Mouse (Mus musculus) forebrain, embryonic 13.5 days (tissue): Measurements from ENCODE around the gene Gm973. TPM values are rescaled to one million over a fixed set of nuclear protein-coding genes. Genes with fewer than 3 reads are reported as not detected.
A peak's percentile ranks its signal among the peaks of the same experiment; 100 is the strongest.

ENCODE experiments used
- ATAC-seq: fragments of 200-750 bp; cut with Nextera tagmentation; 2 replicates; pipeline ENCODE4 v1.8.0; 2017
- H3K27ac ChIP-seq: fragments of 300-500 bp; sonication (generic); 2 replicates; pipeline ENCODE4 v1.5.1; 2015; ENCODE audit warnings: inconsistent platforms, mild to moderate bottlenecking, moderate library complexity
- H3K27me3 ChIP-seq: fragments of 300-500 bp; sonication (generic); 2 replicates; pipeline ENCODE4 v1.6.1; 2015; ENCODE audit warnings: mild to moderate bottlenecking, inconsistent platforms
- H3K36me3 ChIP-seq: fragments of 300-500 bp; sonication (generic); 2 replicates; pipeline ENCODE4 v1.6.1; 2015; ENCODE audit warnings: mild to moderate bottlenecking, inconsistent platforms; ENCODE audit not compliant: poor library complexity, severe bottlenecking
- H3K4me1 ChIP-seq: fragments of 300-500 bp; sonication (generic); 2 replicates; pipeline ENCODE4 v1.6.1; 2015; ENCODE audit warnings: inconsistent platforms
- H3K4me2 ChIP-seq: fragments of 300-500 bp; sonication (generic); 2 replicates; pipeline ENCODE4 v1.6.1; 2015; ENCODE audit warnings: inconsistent platforms, mild to moderate bottlenecking, moderate library complexity
- H3K4me3 ChIP-seq: fragments of 300-500 bp; sonication (generic); 2 replicates; pipeline ENCODE4 v1.5.1; 2015; ENCODE audit warnings: mild to moderate bottlenecking, inconsistent platforms
- H3K9ac ChIP-seq: fragments of 300-500 bp; sonication (generic); 2 replicates; pipeline ENCODE4 v1.6.1; 2015; ENCODE audit warnings: mild to moderate bottlenecking, inconsistent platforms
- H3K9me3 ChIP-seq: fragments of 300-500 bp; sonication (generic); replicated peaks from 2 replicates; pipeline ENCODE4 v1.6.1; 2016; ENCODE audit warnings: inconsistent platforms
- WGBS: fragments of 180-500 bp; shearing (Covaris S2); methylation state at CpG from one replicate; pipeline ENCODE4 v1.1.7; 2015; 5-methylcytosine and 5-hydroxymethylcytosine counted together
- polyA plus RNA-seq: library from polyadenylated mRNA; unstranded; fragments of >200 nt; fragmentation: Nextera tagmentation; extraction: Ambion mirVana; gene quantifications from 2 replicates; pipeline ENCODE4 v1.2.1, GENCODE M21; 2015

Gm973 gene
- polyA plus RNA-seq = 3.0 and 5.1 TPM in 2 replicates

DNA sequence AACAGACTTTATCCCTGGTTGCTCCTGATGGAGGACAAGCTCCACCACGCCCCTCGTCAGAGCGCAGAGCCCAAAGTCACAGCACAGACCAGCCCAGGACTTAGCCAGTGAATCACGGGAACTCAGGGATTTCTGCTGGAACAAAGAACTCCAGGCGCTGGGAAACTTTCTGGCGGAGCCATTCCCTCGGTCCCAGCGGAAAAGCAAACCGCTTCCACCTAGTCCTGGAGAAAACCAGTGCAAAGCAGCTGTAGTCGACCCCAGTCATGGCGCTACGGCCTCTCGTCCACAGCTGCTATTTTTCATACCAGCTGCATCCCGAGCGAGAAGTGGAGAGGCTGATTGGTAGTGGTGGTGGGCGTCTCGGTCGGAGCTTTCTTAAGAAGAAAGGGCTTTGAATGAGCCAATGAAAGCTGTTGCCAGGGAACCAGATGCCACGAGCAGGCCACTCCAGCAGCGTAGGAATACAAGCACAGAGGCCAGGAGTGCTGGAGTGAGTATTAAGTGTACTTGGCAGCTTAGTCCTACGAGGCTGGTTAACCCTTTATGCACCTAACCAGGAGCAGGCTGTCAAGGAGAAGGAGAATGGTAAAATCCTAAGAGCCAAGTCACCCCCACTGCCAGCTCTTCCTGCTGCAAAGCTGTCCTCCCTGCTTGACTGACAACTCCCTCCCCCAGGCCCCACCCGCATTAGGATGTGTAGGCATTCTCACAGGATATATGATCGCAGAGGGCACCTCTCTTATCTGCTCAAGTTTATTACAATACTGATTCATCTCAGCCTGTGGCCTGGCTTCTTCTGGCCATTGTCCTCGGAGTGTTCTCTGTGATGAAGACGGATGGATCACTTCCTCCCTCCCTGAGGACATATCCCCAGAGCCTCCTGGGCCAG lies at the start of gene Gm973:
Gene Gm973, plus strand, starts transcription at position 239 of the 892 bp plus-strand sequence.
- WGBS = 2% methylated on average over 25 of the region's 25 CpGs
- peaks cover 37% of the 10 kb centered on the region for H3K4me1 ChIP-seq
- no peaks in the 10 kb centered on the region for H3K27me3 ChIP-seq
- no peaks in the 10 kb centered on the region for H3K36me3 ChIP-seq
- peak within 1 kb of the TSS; percentile 98 for H3K27ac ChIP-seq
- peak within 1 kb of the TSS; percentile 64 for H3K4me2 ChIP-seq
- peak within 1 kb of the TSS; percentile 37 for H3K4me3 ChIP-seq
- peak; percentile 98 for ATAC-seq
- H3K9me3 ChIP-seq = no peaks in the 10 kb centered on the region
- H3K9ac ChIP-seq = peak within 1 kb of the TSS; percentile 75

DNA sequence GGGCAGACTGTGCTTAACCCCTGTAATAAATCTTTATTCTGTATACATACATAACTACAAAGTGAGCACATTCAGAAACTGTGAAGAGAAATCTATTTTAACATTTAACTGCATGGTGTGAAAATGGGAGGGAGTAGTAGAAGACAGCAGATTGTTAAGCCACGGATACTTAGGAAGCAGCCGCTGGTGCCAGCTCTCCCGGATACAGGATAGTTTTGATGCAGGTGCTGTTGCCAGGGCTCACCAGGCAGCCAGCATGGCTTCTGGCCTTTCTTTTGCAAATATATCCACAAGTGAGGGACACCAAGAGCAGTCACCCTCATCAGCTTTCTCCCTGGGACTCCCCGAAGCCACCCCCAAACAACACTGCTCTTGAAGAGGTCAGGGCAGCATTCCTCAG lies 46.9 kb upstream of the Gm973 start:
- Histone ChIP-seq H3K4me3 (no peak overlapping the region), H3K27ac (no peak overlapping the region), H3K4me1 (peaks cover 19% of the 10 kb centered on the region), H3K9ac (no peak overlapping the region), H3K9me3 (no peaks in the 10 kb centered on the region), H3K4me2 (no peak overlapping the region), H3K36me3 (no peaks in the 10 kb centered on the region), H3K27me3 (peaks cover 2% of the 10 kb centered on the region; the same call in 1 of the 2 replicates)
- 40% methylated on average over 4 of the region's 4 CpGs for WGBS
- no peak for ATAC-seq

DNA sequence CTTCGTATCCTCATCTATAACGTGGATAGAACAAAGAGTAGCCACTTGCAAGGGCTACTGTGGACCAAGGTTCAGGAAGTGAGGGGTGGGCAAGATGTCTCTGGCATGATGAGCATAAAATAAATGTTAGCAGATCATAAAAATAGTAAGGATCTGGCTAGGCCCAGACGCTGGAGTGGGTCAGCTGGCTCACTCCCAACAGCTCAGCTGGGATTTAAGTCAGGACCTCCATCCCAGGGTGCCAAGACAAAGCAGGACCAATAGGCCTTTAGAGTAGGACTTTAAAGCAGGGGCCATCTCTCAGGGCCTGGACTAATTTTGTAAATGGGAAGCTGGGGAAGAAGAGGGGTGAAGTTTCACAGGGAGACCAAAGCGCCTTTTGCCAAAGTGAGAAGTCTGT lies 45.3 kb upstream of the Gm973 start:
- Histone ChIP-seq H3K27me3 (peaks cover 11% of the 10 kb centered on the region; the same call in 1 of the 2 replicates), H3K36me3 (no peaks in the 10 kb centered on the region), H3K27ac (no peak overlapping the region), H3K4me2 (no peak overlapping the region), H3K4me3 (no peak overlapping the region), H3K9me3 (no peaks in the 10 kb centered on the region), H3K4me1 (peaks cover 13% of the 10 kb centered on the region), H3K9ac (no peak overlapping the region)
- 56% methylated on average over 4 of the region's 4 CpGs for WGBS
- no peak for ATAC-seq

DNA sequence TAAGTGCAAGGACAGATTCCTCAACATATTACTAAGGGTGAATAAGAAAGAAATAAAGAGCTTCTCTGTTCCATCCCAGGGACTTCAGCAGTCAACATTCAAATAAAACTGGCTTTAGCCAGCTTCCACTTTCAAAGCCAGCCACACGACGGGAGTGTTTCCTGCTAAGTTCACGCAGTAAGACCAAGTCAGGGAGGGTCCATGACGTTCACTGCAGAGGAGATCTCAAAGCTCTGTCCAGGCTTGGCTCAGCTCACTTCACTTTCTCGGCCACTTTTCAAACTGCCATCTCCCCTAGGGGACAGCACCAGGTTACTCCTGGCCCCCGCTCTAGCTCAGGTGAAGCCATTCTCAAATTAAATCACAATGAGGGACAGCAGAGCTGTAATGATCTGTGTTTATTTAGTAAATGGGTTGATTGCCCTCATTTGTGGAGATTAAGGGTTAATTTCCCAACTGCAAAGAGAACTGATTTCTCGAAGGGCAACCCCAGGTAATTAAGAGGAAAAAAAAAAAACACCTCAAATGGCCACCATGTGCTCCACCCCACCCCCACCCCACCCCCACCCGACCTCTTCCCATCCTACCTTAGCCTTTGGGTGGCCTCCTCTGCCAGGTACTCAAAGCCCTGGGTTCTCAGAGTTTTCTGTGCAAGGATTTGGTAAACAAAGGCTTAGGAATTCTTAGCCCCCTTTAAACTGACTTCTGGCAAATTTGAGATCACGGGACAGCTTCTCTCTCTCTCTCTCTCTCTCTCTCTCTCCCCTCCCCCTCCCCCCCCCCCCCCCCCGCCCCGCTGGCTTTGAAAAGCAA lies 43.5 kb upstream of the Gm973 start:
- no peak overlapping the region for H3K9ac ChIP-seq
- H3K4me3 ChIP-seq = no peak overlapping the region
- no peak overlapping the region for H3K27ac ChIP-seq
- H3K4me2 ChIP-seq = no peak overlapping the region
- no peaks in the 10 kb centered on the region for H3K9me3 ChIP-seq
- H3K27me3 ChIP-seq = peaks cover 14% of the 10 kb centered on the region; the same call in 1 of the 2 replicates
- no peak for ATAC-seq
- peaks cover 13% of the 10 kb centered on the region for H3K4me1 ChIP-seq
- 6% methylated on average over 9 of the region's 11 CpGs for WGBS
- H3K36me3 ChIP-seq = no peaks in the 10 kb centered on the region

GRCm38 (mm10) chr1:59473181-59473555 lies 42.9 kb upstream of the Gm973 start:
- peaks cover 13% of the 10 kb centered on the region for H3K4me1 ChIP-seq
- H3K27me3 ChIP-seq = peaks cover 20% of the 10 kb centered on the region; the same call in 1 of the 2 replicates
- H3K4me2 ChIP-seq = no peak overlapping the region
- WGBS = 3% methylated on average over 4 of the region's 4 CpGs
- no peaks in the 10 kb centered on the region for H3K36me3 ChIP-seq
- no peak overlapping the region for H3K4me3 ChIP-seq
- no peak overlapping the region for H3K27ac ChIP-seq
- H3K9me3 ChIP-seq = no peaks in the 10 kb centered on the region
- no peak for ATAC-seq
- H3K9ac ChIP-seq = no peak overlapping the region

- no peak for ATAC-seq
- Histone ChIP-seq H3K4me2 (no peak overlapping the region), H3K9ac (no peak overlapping the region), H3K9me3 (no peaks in the 10 kb centered on the region), H3K4me1 (peaks cover 21% of the 10 kb centered on the region), H3K27me3 (peaks cover 32% of the 10 kb centered on the region), H3K27ac (no peak overlapping the region), H3K36me3 (no peaks in the 10 kb centered on the region), H3K4me3 (no peak overlapping the region)
- 50% methylated on average over 2 of the region's 2 CpGs for WGBS
These were observed 40.4 kb upstream of the Gm973 start for GRCm38 (mm10) chr1:59475618-59476017.

GRCm38 (mm10) chr1:59478911-59479310 lies 37.2 kb upstream of the Gm973 start:
- H3K9ac ChIP-seq = no peak overlapping the region
- 90% methylated on average over 3 of the region's 3 CpGs for WGBS
- no peak overlapping the region for H3K27ac ChIP-seq
- peaks cover 44% of the 10 kb centered on the region for H3K27me3 ChIP-seq
- H3K36me3 ChIP-seq = no peaks in the 10 kb centered on the region
- H3K4me2 ChIP-seq = no peak overlapping the region
- H3K4me3 ChIP-seq = no peak overlapping the region
- no peak for ATAC-seq
- no peaks in the 10 kb centered on the region for H3K9me3 ChIP-seq
- peaks cover 35% of the 10 kb centered on the region for H3K4me1 ChIP-seq

- H3K4me2 ChIP-seq = peak overlapping the region; percentile 99
- H3K4me1 ChIP-seq = peaks cover 55% of the 10 kb centered on the region
- H3K9me3 ChIP-seq = no peaks in the 10 kb centered on the region
- ATAC-seq = no peak
- no peaks in the 10 kb centered on the region for H3K36me3 ChIP-seq
- peak overlapping the region; percentile 66 for H3K4me3 ChIP-seq
- H3K9ac ChIP-seq = peak overlapping the region; percentile 48
- peak overlapping the region; percentile 66 for H3K27ac ChIP-seq
- H3K27me3 ChIP-seq = peaks cover 45% of the 10 kb centered on the region
- 2% methylated on average over 23 of the region's 23 CpGs for WGBS
These were observed 35.1 kb upstream of the Gm973 start for GRCm38 (mm10) chr1:59480821-59481455.

DNA sequence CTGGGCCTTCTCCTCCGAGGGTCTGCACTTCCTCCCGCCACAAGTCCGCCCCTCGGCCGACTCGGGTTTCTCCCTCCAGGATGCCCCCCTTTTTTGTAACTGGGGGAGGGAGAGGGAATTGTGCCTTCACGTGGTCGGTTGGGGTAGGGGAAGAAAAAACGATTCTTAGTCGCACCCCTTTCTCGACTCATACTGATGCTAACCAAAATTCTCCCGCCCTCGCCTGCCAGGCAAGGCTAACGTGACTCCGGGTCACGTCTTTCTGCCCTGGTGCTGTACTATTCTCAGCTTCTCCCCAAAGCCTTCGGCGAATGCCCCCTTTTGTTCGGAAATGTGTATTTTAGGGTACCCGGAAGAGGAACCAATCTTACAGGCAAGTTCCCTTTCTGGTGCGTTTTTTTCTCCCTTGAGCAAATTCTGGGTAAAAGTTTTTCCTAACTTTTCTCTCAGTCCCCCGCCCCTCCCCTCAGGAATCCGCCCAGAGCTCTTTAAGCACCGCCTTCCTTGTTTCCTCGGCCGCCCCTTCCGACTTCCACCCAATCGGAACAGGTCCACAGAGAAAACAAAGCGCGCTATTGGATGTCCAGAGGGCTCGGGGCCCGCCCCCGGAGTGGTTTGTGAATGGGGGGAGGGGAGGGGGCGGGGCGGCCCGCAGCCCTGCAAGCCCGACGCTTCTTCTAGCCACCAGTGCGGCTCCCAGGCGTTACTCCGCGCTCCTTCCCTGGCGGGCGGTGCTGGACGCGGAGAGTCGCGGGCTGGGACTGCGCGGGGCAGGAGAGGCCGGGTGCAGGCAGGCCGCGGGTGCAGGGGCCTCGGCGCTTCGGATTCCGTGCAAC lies 34.4 kb upstream of the Gm973 start:
- peak; percentile 94 for ATAC-seq
- Histone ChIP-seq H3K27ac (peak overlapping the region; percentile 67), H3K9me3 (no peaks in the 10 kb centered on the region), H3K4me1 (peaks cover 61% of the 10 kb centered on the region), H3K9ac (peak overlapping the region; percentile 80), H3K36me3 (no peaks in the 10 kb centered on the region), H3K4me2 (peak overlapping the region; percentile 99), H3K4me3 (peak overlapping the region; percentile 66), H3K27me3 (peaks cover 45% of the 10 kb centered on the region)
- under 1% methylated on average over 54 of the region's 57 CpGs for WGBS

DNA sequence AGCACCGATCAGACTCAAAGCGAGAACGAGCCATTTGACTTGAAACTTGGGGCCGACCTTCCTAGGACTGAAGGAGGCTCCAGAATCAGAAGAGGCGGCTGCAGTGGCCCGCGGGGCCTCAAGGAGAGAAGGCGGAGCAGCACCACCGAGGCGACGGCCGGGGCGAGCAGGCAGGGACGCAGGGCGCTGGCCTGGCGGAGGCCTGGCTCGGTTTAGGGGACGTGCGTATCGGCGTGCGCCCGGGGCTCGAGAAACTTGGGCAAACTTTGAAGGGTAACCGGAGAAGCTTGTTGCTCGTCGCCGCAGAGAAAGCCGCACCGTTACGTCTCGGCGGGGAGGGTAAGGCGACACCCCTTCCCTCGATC lies 33.8 kb upstream of the Gm973 start, which contains the start of gene Fzd7:
Gene Fzd7, plus strand, starts transcription at position 94 of the 365 bp plus-strand sequence.
- H3K27ac ChIP-seq = peak within 1 kb of the TSS; percentile 67
- H3K9me3 ChIP-seq = no peaks in the 10 kb centered on the region
- H3K4me1 ChIP-seq = peaks cover 66% of the 10 kb centered on the region
- peak within 1 kb of the TSS; percentile 80 for H3K9ac ChIP-seq
- peak; percentile 14; the same call in 1 of the 2 replicates for ATAC-seq
- 1% methylated on average over 35 of the region's 35 CpGs for WGBS
- H3K27me3 ChIP-seq = peaks cover 44% of the 10 kb centered on the region
- peak within 1 kb of the TSS; percentile 99 for H3K4me2 ChIP-seq
- peak within 1 kb of the TSS; percentile 66 for H3K4me3 ChIP-seq
- H3K36me3 ChIP-seq = no peaks in the 10 kb centered on the region
